Mouse (Mus musculus) ES-Bruce4 (cell line): ENCODE data around the gene Dpf3.

ENCODE experiments used
- CTCF ChIP-seq: IDR thresholded peaks from one replicate; pipeline ENCODE4 v1.8.1; 2011; ENCODE audit warnings: low read depth, low read length
- EP300 ChIP-seq: IDR thresholded peaks from 2 replicates; pipeline ENCODE4 v1.6.1; 2011; ENCODE audit warnings: low read depth, low read length; ENCODE audit not compliant: insufficient read depth
- POLR2A ChIP-seq: IDR thresholded peaks from one replicate; pipeline ENCODE4 v1.8.1; 2011; ENCODE audit warnings: low read length; ENCODE audit not compliant: insufficient read depth

DNA sequence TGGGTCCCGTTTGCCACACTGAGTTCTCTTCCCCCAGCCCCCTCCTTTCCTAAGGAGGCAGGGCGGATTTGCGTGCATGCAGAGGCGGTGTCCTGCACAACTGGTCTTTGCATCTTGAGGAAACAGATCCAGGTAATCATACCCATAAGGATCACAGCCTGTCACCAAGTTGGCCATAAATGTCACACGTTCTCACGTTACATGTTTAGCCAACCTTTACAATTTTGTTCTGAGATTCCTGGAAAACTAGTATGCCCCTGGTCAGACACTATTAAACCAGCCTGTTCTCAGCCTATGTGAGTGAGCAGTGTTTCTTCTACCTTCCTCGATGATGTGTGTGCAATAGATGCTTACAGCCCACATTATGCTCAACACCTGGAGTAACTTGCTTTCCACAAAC lies 38.3 kb downstream of the Dpf3 start:
- TF ChIP-seq CTCF, result no peak
- TF ChIP-seq POLR2A, result no peak
- TF ChIP-seq EP300, result no peak
